Mouse (Mus musculus) embryonic facial prominence, embryonic 14.5 days (tissue): ENCODE data around the gene Il11. TPM values are rescaled to one million over a fixed set of nuclear protein-coding genes. Genes with fewer than 3 reads are reported as not detected.
"Not testable (repeated sequence)": the region's sequence is repeated elsewhere in the genome, so short reads cannot be mapped to it uniquely, and the experiment has no call there.

Source experiments
- ATAC-seq: fragments of 200-750 bp; cut with Nextera tagmentation; 2 replicates; pipeline ENCODE4 v1.8.0; 2017; ENCODE audit warnings: low read depth, moderate number of reproducible peaks, moderate TSS enrichment
- DNase-seq: peaks from one replicate; pipeline ENCODE4 v3.0.0-alpha.2; 2015; ENCODE audit warnings: low spot score
- H3K27ac ChIP-seq: fragments of 300-500 bp; sonication (generic); replicated peaks from 2 replicates; pipeline ENCODE4 v1.5.1; 2014; ENCODE audit warnings: low read depth, mild to moderate bottlenecking, low read length, moderate library complexity
- H3K27me3 ChIP-seq: fragments of 300-500 bp; sonication (generic); replicated peaks from 2 replicates; pipeline ENCODE4 v1.6.1; 2014; ENCODE audit warnings: low read length; ENCODE audit not compliant: control insufficient read depth, insufficient read depth
- H3K36me3 ChIP-seq: fragments of 300-500 bp; sonication (generic); 2 replicates; pipeline ENCODE4 v1.6.1; 2014; ENCODE audit warnings: low read length, mixed read lengths; ENCODE audit not compliant: control insufficient read depth, insufficient read depth
- H3K4me1 ChIP-seq: fragments of 300-500 bp; sonication (generic); 2 replicates; pipeline ENCODE4 v1.6.1; 2014; ENCODE audit warnings: antibody characterized with exemption, low read length; ENCODE audit not compliant: control insufficient read depth, insufficient read depth
- H3K4me2 ChIP-seq: fragments of 300-500 bp; sonication (generic); 2 replicates; pipeline ENCODE4 v1.6.1; 2014; ENCODE audit warnings: low read depth, mild to moderate bottlenecking, low read length, moderate library complexity, mixed read lengths
- H3K4me3 ChIP-seq: fragments of 300-500 bp; sonication (generic); 2 replicates; pipeline ENCODE4 v1.5.1; 2014; ENCODE audit warnings: low read depth, mild to moderate bottlenecking, low read length
- H3K9ac ChIP-seq: fragments of 300-500 bp; sonication (generic); 2 replicates; pipeline ENCODE4 v1.6.1; 2014; ENCODE audit warnings: low read depth, mild to moderate bottlenecking, low read length, moderate library complexity, mixed read lengths
- H3K9me3 ChIP-seq: fragments of 300-500 bp; sonication (generic); 2 replicates; pipeline ENCODE4 v1.6.1; 2016; ENCODE audit warnings: low read length; ENCODE audit not compliant: control insufficient read depth
- WGBS: fragments of 180-500 bp; shearing (Covaris S2); extraction: QIAGEN DNeasy Blood & Tissue Kit; methylation state at CpG from one replicate; pipeline ENCODE4 v1.1.7; 2014; 5-methylcytosine and 5-hydroxymethylcytosine counted together
- polyA plus RNA-seq: library from polyadenylated mRNA; unstranded; fragments of >200 nt; fragmentation: Nextera tagmentation; extraction: Ambion mirVana; gene quantifications from 2 replicates; pipeline ENCODE4 v1.2.1, GENCODE M21; 2014

Gene Il11
- polyA plus RNA-seq, 1 experiment from 2014 or later, result not detected

GRCm38 (mm10) chr7:4793248-4793647 is 10.6 kb upstream of the Il11 start:
- Histone ChIP-seq H3K4me2 (peak overlapping the region; percentile 95), H3K4me3 (peak overlapping the region; percentile 91), H3K9ac (peak overlapping the region; percentile 99), H3K36me3 (peaks cover 44% of the 10 kb centered on the region), H3K27ac (peak overlapping the region; percentile 96)
- under 1% methylated on average over 29 of the region's 31 CpGs for WGBS
- not testable (repeated sequence) for H3K4me1 ChIP-seq, H3K27me3 ChIP-seq, DNase-seq, H3K9me3 ChIP-seq
- ATAC-seq, result peak; percentile 2; the same call in 1 of the 2 replicates

- H3K27me3 ChIP-seq, result no peaks in the 10 kb centered on the region; the same call in 1 of the 2 replicates
- ATAC-seq, result peak; percentile 95
Measured at GRCm38 (mm10) chr7:4792278-4793212, 9.9 kb upstream of the Il11 start, which contains the start of gene Rpl28. Rpl28 (plus strand) TSS chr7:4792874.

GRCm38 (mm10) chr7:4789436-4789935 is 6.8 kb upstream of the Il11 start, which contains the start of gene Tmem238:
Tmem238 (minus strand) TSS chr7:4789656.
- ATAC-seq (0 out of 2 replicates have a peak, but pooled peaks have one; percentile 12), DNase-seq (no peak)
- Histone ChIP-seq H3K9ac (peak within 1 kb of the TSS; percentile 79), H3K27ac (peak within 1 kb of the TSS; percentile 44), H3K4me3 (peak within 1 kb of the TSS; percentile 61), H3K27me3 (no peaks in the 10 kb centered on the region; the same call in 1 of the 2 replicates), H3K4me2 (peak within 1 kb of the TSS; percentile 96), H3K9me3 (no peaks in the 10 kb centered on the region), H3K4me1 (peaks cover 10% of the 10 kb centered on the region), H3K36me3 (peaks cover 9% of the 10 kb centered on the region)
- WGBS, result 14% methylated on average over 16 of the region's 40 CpGs

More at GRCm38 (mm10) chr7:4792278-4793212, 9.9 kb upstream of the Il11 start, which contains the start of gene Rpl28:
- Histone ChIP-seq H3K4me3 (peak within 1 kb of the TSS; percentile 91), H3K9ac (peak within 1 kb of the TSS; percentile 99), H3K4me1 (peaks cover 10% of the 10 kb centered on the region), H3K36me3 (peaks cover 40% of the 10 kb centered on the region), H3K4me2 (peak within 1 kb of the TSS; percentile 95), H3K27ac (peak within 1 kb of the TSS; percentile 96), H3K9me3 (no peaks in the 10 kb centered on the region)
- 2% methylated on average over 41 of the region's 54 CpGs for WGBS
- peak; percentile 99 for DNase-seq

GRCm38 (mm10) chr7:4788499-4789435 is 6.1 kb upstream of the Il11 start:
- H3K27me3 ChIP-seq, result no peaks in the 10 kb centered on the region; the same call in 1 of the 2 replicates
- WGBS, result 2% methylated on average over 47 of the region's 64 CpGs

DNA sequence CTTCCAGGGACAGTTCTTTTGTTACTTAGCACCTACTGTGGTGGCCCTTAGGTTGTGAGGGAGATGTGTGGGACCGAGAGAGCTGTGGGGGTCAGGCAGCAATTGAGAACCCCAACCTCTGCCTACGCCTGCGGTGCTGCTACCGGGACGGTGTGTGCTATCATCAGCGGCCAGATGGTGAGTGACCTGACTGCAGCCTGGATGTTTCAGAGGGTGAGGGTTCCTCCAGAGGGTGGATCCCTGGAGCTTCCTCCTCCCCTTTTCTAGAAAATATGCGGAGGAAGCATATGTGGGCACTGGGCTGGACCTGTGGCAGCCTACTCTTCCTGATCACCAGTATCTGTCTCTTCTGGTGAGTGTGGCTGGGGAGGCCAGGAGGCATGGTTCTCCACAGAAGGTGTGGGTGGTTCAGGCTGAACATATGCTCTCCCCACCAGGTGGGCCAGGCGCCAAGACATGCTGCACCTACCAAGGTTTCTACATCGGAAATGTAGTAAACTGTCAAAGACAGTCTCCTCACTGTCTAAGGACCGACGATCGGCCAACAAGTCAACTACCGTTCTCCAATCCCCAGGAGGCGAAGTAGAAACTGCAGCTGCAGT is 1.1 kb upstream of the Il11 start:
- Histone ChIP-seq H3K4me2 (no peak overlapping the region), H3K36me3 (no peaks in the 10 kb centered on the region), H3K4me1 (peaks cover 6% of the 10 kb centered on the region), H3K27ac (no peak overlapping the region), H3K9ac (no peak overlapping the region), H3K9me3 (no peaks in the 10 kb centered on the region), H3K27me3 (peaks cover 11% of the 10 kb centered on the region), H3K4me3 (no peak overlapping the region)
- WGBS, result 83% methylated on average over 14 of the region's 14 CpGs
- ATAC-seq (no peak), DNase-seq (no peak)

More at GRCm38 (mm10) chr7:4788499-4789435, 6.1 kb upstream of the Il11 start:
- Histone ChIP-seq H3K9me3 (no peaks in the 10 kb centered on the region), H3K4me1 (peaks cover 7% of the 10 kb centered on the region), H3K4me2 (peak overlapping the region; percentile 96), H3K36me3 (peaks cover 2% of the 10 kb centered on the region), H3K4me3 (peak overlapping the region; percentile 61), H3K27ac (peak overlapping the region; percentile 44), H3K9ac (peak overlapping the region; percentile 79)
- ATAC-seq (peak; percentile 31), DNase-seq (peak; percentile 62)

GRCm38 (mm10) chr7:4782130-4782529 is 529 bp downstream of the Il11 start:
- Histone ChIP-seq H3K27me3 (peaks cover 28% of the 10 kb centered on the region), H3K9ac (no peak overlapping the region), H3K4me1 (no peaks in the 10 kb centered on the region), H3K4me2 (no peak overlapping the region), H3K27ac (no peak overlapping the region), H3K36me3 (no peaks in the 10 kb centered on the region), H3K4me3 (no peak overlapping the region), H3K9me3 (no peaks in the 10 kb centered on the region)
- 45% methylated on average over 3 of the region's 3 CpGs for WGBS
- DNase-seq, result no peak
- ATAC-seq, result no peak

GRCm38 (mm10) chr7:4779921-4780320 is 2.7 kb downstream of the Il11 start:
- 29% methylated on average over 5 of the region's 5 CpGs for WGBS
- H3K4me1 ChIP-seq, result 0 out of 2 replicates have a peak, but pooled peaks cover 3% of the 10 kb centered on the region
- H3K9ac ChIP-seq, result no peak overlapping the region
- no peak for DNase-seq
- no peak overlapping the region for H3K4me2 ChIP-seq
- peaks cover 47% of the 10 kb centered on the region for H3K27me3 ChIP-seq
- no peak for ATAC-seq
- H3K4me3 ChIP-seq, result no peak overlapping the region
- H3K9me3 ChIP-seq, result no peaks in the 10 kb centered on the region
- no peak overlapping the region for H3K27ac ChIP-seq
- no peaks in the 10 kb centered on the region for H3K36me3 ChIP-seq
